Mouse (Mus musculus) ES-Bruce4 (cell line): Measurements from ENCODE around the gene Sgsm2. TPM values are rescaled to one million over a fixed set of nuclear protein-coding genes. Genes with fewer than 3 reads are reported as not detected.

Experiments
- H3K27ac ChIP-seq: 2 replicates; pipeline ENCODE4 v1.5.1; 2012; ENCODE audit warnings: low read length, inconsistent platforms; ENCODE audit not compliant: insufficient read depth
- H3K27me3 ChIP-seq: 2 replicates; pipeline ENCODE4 v1.6.1; 2012; ENCODE audit warnings: mild to moderate bottlenecking, low read length, inconsistent platforms; ENCODE audit not compliant: control insufficient read depth, poor library complexity, insufficient read depth, severe bottlenecking
- H3K36me3 ChIP-seq: 2 replicates; pipeline ENCODE4 v1.6.1; 2012; ENCODE audit warnings: inconsistent platforms, mild to moderate bottlenecking, low read length, moderate library complexity; ENCODE audit not compliant: control insufficient read depth, poor library complexity, insufficient read depth, severe bottlenecking
- H3K4me1 ChIP-seq: one replicate; pipeline ENCODE4 v1.8.1; 2011; ENCODE audit warnings: low read length; ENCODE audit not compliant: control insufficient read depth, insufficient read depth
- H3K4me3 ChIP-seq: 2 replicates; pipeline ENCODE4 v1.5.1; 2011; ENCODE audit warnings: low read depth, mild to moderate bottlenecking, low read length
- H3K9ac ChIP-seq: 2 replicates; pipeline ENCODE4 v1.6.1; 2012; ENCODE audit warnings: low read depth, mild to moderate bottlenecking, inconsistent platforms; ENCODE audit not compliant: poor library complexity, severe bottlenecking
- H3K9me3 ChIP-seq: replicated peaks from 2 replicates; pipeline ENCODE4 v1.6.1; 2012; ENCODE audit warnings: mild to moderate bottlenecking, low read length, inconsistent platforms; ENCODE audit not compliant: control insufficient read depth, poor library complexity, insufficient read depth, severe bottlenecking
- CTCF ChIP-seq: IDR thresholded peaks from one replicate; pipeline ENCODE4 v1.8.1; 2011; ENCODE audit warnings: low read depth, low read length
- EP300 ChIP-seq: IDR thresholded peaks from 2 replicates; pipeline ENCODE4 v1.6.1; 2011; ENCODE audit warnings: low read depth, low read length; ENCODE audit not compliant: insufficient read depth
- POLR2A ChIP-seq: IDR thresholded peaks from one replicate; pipeline ENCODE4 v1.8.1; 2011; ENCODE audit warnings: low read length; ENCODE audit not compliant: insufficient read depth
- polyA plus RNA-seq: library from polyadenylated mRNA; stranded (reverse); fragments of >200 nt; gene quantifications from 2 replicates; pipeline ENCODE4 v1.2.4, GENCODE M21; 2011; ENCODE audit warnings: low read depth; ENCODE audit not compliant: missing spikeins, insufficient read depth, insufficient read length

Sgsm2 gene
- polyA plus RNA-seq, 1 experiment, result 17.4 TPM

- TF ChIP-seq CTCF (no peak), POLR2A (peak; percentile 15), EP300 (peak; percentile 72; the same call in 1 of the 2 replicates)
- H3K9me3 ChIP-seq, result no peaks in the 10 kb centered on the region
- no peaks in the 10 kb centered on the region for H3K36me3 ChIP-seq
- H3K9ac ChIP-seq, result peak overlapping the region; percentile 64
- peaks cover 18% of the 10 kb centered on the region for H3K4me1 ChIP-seq
- H3K27me3 ChIP-seq, result no peaks in the 10 kb centered on the region
- H3K27ac ChIP-seq, result peak overlapping the region; percentile 84
- peak overlapping the region; percentile 73 for H3K4me3 ChIP-seq
Measured at GRCm38 (mm10) chr11:74837694-74838431, 59.0 kb downstream of the Sgsm2 start.

- H3K36me3 ChIP-seq, result no peaks in the 10 kb centered on the region
- peak overlapping the region; percentile 64 for H3K9ac ChIP-seq
- TF ChIP-seq EP300, result no peak
- TF ChIP-seq CTCF, result no peak
- TF ChIP-seq POLR2A, result no peak
- no peaks in the 10 kb centered on the region for H3K9me3 ChIP-seq
- H3K4me3 ChIP-seq, result peak overlapping the region; percentile 73
- peak overlapping the region; percentile 43 for H3K27ac ChIP-seq
- H3K27me3 ChIP-seq, result no peaks in the 10 kb centered on the region
- H3K4me1 ChIP-seq, result peaks cover 18% of the 10 kb centered on the region
Measured at GRCm38 (mm10) chr11:74837056-74837693, 59.7 kb downstream of the Sgsm2 start.

GRCm38 (mm10) chr11:74836225-74837055, 60.4 kb downstream of the Sgsm2 start:
- Histone ChIP-seq H3K27ac (no peak overlapping the region), H3K4me3 (no peak overlapping the region), H3K36me3 (no peaks in the 10 kb centered on the region), H3K9me3 (no peaks in the 10 kb centered on the region), H3K9ac (no peak overlapping the region), H3K27me3 (no peaks in the 10 kb centered on the region), H3K4me1 (peaks cover 18% of the 10 kb centered on the region)
- no peak for TF ChIP-seq EP300
- no peak for TF ChIP-seq POLR2A

- H3K4me1 ChIP-seq, result peaks cover 17% of the 10 kb centered on the region
- H3K27ac ChIP-seq, result 0 out of 2 replicates have a peak overlapping the region, but pooled peaks have one; percentile 10
- TF ChIP-seq POLR2A (no peak), EP300 (no peak), CTCF (no peak)
- no peaks in the 10 kb centered on the region for H3K27me3 ChIP-seq
- no peaks in the 10 kb centered on the region for H3K9me3 ChIP-seq
- H3K9ac ChIP-seq, result no peak overlapping the region
- no peak overlapping the region for H3K4me3 ChIP-seq
- no peaks in the 10 kb centered on the region for H3K36me3 ChIP-seq
Measured at GRCm38 (mm10) chr11:74835593-74836224, 61.2 kb downstream of the Sgsm2 start.

- peaks cover 13% of the 10 kb centered on the region for H3K4me1 ChIP-seq
- TF ChIP-seq CTCF, result no peak
- no peak for TF ChIP-seq EP300
- no peak for TF ChIP-seq POLR2A
- H3K27ac ChIP-seq, result 0 out of 2 replicates have a peak overlapping the region, but pooled peaks have one; percentile 11
- no peak overlapping the region for H3K9ac ChIP-seq
- H3K9me3 ChIP-seq, result no peaks in the 10 kb centered on the region
- no peak overlapping the region for H3K4me3 ChIP-seq
- no peaks in the 10 kb centered on the region for H3K27me3 ChIP-seq
- no peaks in the 10 kb centered on the region for H3K36me3 ChIP-seq
Measured at GRCm38 (mm10) chr11:74834650-74835277, 62.1 kb downstream of the Sgsm2 start.
